17 mouse cellular contexts compared by ENCODE assay signal in genomic region chr9:85451349-85451748, GRCm38 (mm10).
"Had no signal": no experiment of that assay in that cellular context is flagged by ENCODE, and none has a peak within 500 bp of the region (broad histone marks: within the 10 kb centered on the region; RNA-seq: fewer than 3 reads in every experiment).

No protein-coding gene starts in this region.

- H3K36me3 ChIP-seq: midbrain, embryonic 10.5 days; midbrain, embryonic 12.5 days; neural tube, embryonic 13.5 days; neural tube, embryonic 15.5 days had no signal

- H3K27me3 ChIP-seq: midbrain, embryonic 12.5 days; neural tube, embryonic 13.5 days; neural tube, embryonic 15.5 days had no signal

- H3K4me3 ChIP-seq: midbrain, embryonic 10.5 days; midbrain, embryonic 12.5 days; myocyte; neural tube, embryonic 13.5 days; neural tube, embryonic 15.5 days had no signal

- H3K4me2 ChIP-seq: midbrain, embryonic 12.5 days; neural tube, embryonic 13.5 days; neural tube, embryonic 15.5 days had no signal

- H3K4me1 ChIP-seq: midbrain, embryonic 10.5 days; midbrain, embryonic 12.5 days; neural tube, embryonic 13.5 days; neural tube, embryonic 15.5 days had no signal

- H3K27ac ChIP-seq: midbrain, embryonic 10.5 days; midbrain, embryonic 12.5 days; neural tube, embryonic 13.5 days; neural tube, embryonic 15.5 days had no signal

- H3K9me3 ChIP-seq: midbrain, embryonic 10.5 days; midbrain, embryonic 12.5 days; neural tube, embryonic 13.5 days; neural tube, embryonic 15.5 days had no signal

- DNase-seq: lung, adult 18-20 months; lung, postnatal 4 days; midbrain, embryonic 14.5 days; retina, postnatal 1 day; right cerebral cortex, adult 18-20 months; right cerebral cortex, postnatal 25 days; right cerebral cortex, postnatal 4 days; spleen, adult 18-20 months; thymus, adult 18-20 months; thymus, postnatal 14 days; thymus, postnatal 36 days had no signal

- ATAC-seq: midbrain, embryonic 16.5 days had no signal

- H3K9ac ChIP-seq: midbrain, embryonic 12.5 days; neural tube, embryonic 13.5 days; neural tube, embryonic 15.5 days had no signal
